Mouse (Mus musculus) kidney, adult 2 months (tissue): ENCODE measurements around the gene Noc2l. TPM values are rescaled to one million over a fixed set of nuclear protein-coding genes. Genes with fewer than 3 reads are reported as not detected.

Source experiments
- DNase-seq: peaks from one replicate; pipeline ENCODE4 v3.0.0; 2021
- H3K27ac ChIP-seq: fragments of 200-500 bp; 2 replicates; pipeline ENCODE4 v1.5.1; 2012; ENCODE audit warnings: low read depth, low read length, control low read depth, inconsistent platforms; ENCODE audit not compliant: insufficient read depth
- H3K27me3 ChIP-seq: fragments of 200-500 bp; replicated peaks from 2 replicates; pipeline ENCODE4 v1.6.1; 2012; ENCODE audit warnings: mild to moderate bottlenecking, moderate library complexity, low read length, inconsistent platforms; ENCODE audit not compliant: control insufficient read depth, insufficient read depth
- H3K36me3 ChIP-seq: fragments of 200-500 bp; 2 replicates; pipeline ENCODE4 v1.6.1; 2012; ENCODE audit warnings: mild to moderate bottlenecking, moderate library complexity, low read length, inconsistent platforms; ENCODE audit not compliant: control insufficient read depth, insufficient read depth
- H3K4me1 ChIP-seq: fragments of 200-500 bp; 2 replicates; pipeline ENCODE4 v1.6.1; 2011; ENCODE audit warnings: low read length; ENCODE audit not compliant: control insufficient read depth, insufficient read depth
- H3K4me3 ChIP-seq: fragments of 200-500 bp; 2 replicates; pipeline ENCODE4 v1.5.1; 2011; ENCODE audit warnings: mild to moderate bottlenecking, low read depth, low read length, control low read depth; ENCODE audit not compliant: insufficient read depth
- CTCF ChIP-seq: fragments of 200-500 bp; conservative IDR thresholded peaks from 2 replicates; pipeline ENCODE4 v1.5.1; 2011; ENCODE audit warnings: low read depth, mild to moderate bottlenecking, control low read depth, low read length, moderate library complexity, mixed read lengths; ENCODE audit not compliant: insufficient read depth, insufficient read length
- POLR2A ChIP-seq: fragments of 200-500 bp; IDR thresholded peaks from one replicate; pipeline ENCODE4 v1.6.1; 2011; ENCODE audit warnings: low read depth, low read length, control low read depth
- WGBS: fragments of 180-500 bp; shearing (Covaris S2); methylation state at CpG from one replicate; pipeline ENCODE4 v1.1.7; 2018; 5-methylcytosine and 5-hydroxymethylcytosine counted together
- polyA plus RNA-seq: library from polyadenylated mRNA; depleted of rRNA; stranded (reverse); fragments of >200 nt; gene quantifications from 2 replicates; pipeline ENCODE4 v1.2.3, GENCODE M21; 2012; rRNA removed

The Noc2l gene
- polyA plus RNA-seq, 1 experiment = 46.1 TPM

DNA sequence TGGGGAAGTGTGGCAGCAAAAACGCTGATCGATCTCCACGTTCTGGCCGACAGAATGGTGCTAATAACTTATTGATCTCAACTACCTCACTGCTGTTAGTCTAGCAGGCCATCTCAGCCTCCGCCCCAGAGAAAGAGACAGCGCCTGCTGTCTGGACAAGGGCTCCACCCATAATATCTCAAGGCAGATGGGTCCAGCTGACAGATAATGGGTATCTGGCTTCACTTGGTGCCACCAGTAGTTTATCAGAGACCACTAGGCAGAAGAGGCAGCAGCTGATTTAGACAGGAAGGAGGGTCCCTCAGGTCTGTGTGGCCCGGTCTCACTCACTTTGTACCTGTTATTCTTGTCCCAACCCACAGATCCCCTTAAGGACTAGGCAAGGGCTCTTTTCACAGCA lies 17.2 kb downstream of the Noc2l start:
- Histone ChIP-seq H3K36me3 (no peaks in the 10 kb centered on the region), H3K4me1 (peaks cover 8% of the 10 kb centered on the region; the same call in 1 of the 2 replicates), H3K4me3 (no peak overlapping the region), H3K27me3 (no peaks in the 10 kb centered on the region), H3K27ac (no peak overlapping the region)
- WGBS = 53% methylated on average over 7 of the region's 7 CpGs
- TF ChIP-seq CTCF (no peak), POLR2A (no peak)
- no peak for DNase-seq

DNA sequence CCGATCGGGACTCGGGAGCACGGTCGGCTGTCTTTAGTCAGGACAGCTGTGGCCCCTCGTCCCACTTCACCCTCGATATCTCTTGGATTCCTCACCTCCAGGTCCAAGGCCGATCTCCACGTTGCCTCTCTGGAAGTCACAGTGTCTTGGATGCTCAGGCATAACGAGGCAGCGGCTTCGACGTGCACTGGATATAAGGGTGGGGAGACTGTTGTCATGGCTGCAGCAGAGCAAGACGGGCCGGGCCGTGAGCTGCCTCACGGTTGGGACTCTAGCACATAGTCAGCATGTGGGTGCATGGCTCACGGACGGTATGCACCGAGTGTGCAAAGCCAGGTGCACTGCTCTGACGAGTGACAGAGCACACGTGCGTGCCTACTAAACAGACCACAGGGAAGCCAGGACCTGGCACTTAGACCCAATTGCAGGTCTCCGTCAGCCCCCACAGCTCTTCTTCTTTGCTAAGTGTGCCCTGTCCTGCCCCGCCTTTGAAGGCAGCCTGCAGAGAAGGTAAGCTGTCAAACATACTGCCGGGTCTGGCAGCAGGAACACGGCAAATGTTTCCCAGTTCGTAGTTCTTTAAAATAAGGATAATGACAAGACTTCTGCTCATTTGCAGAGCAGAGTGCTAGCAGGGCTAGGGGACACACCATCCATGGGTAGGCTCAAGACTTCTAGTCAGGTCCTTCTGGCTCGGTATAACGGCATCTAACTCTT lies 18.7 kb downstream of the Noc2l start:
- WGBS = 7% methylated on average over 30 of the region's 30 CpGs
- Histone ChIP-seq H3K4me3 (no peak overlapping the region), H3K27me3 (no peaks in the 10 kb centered on the region), H3K36me3 (no peaks in the 10 kb centered on the region), H3K27ac (no peak overlapping the region), H3K4me1 (peaks cover 8% of the 10 kb centered on the region; the same call in 1 of the 2 replicates)
- TF ChIP-seq POLR2A = no peak
- TF ChIP-seq CTCF = no peak
- no peak for DNase-seq

- TF ChIP-seq CTCF (no peak), POLR2A (no peak)
- H3K27me3 ChIP-seq = no peaks in the 10 kb centered on the region
- H3K36me3 ChIP-seq = no peaks in the 10 kb centered on the region
- peaks cover 8% of the 10 kb centered on the region; the same call in 1 of the 2 replicates for H3K4me1 ChIP-seq
- 25% methylated on average over 26 of the region's 26 CpGs for WGBS
- no peak within 1 kb of the TSS for H3K4me3 ChIP-seq
- no peak within 1 kb of the TSS for H3K27ac ChIP-seq
- no peak for DNase-seq
Observed at GRCm38 (mm10) chr4:156255078-156255839, 19.4 kb downstream of the Noc2l start, which contains the start of gene Samd11. Samd11 (minus strand) TSS chr4:156255657.

Other genes starting within 250 kb of the Noc2l start
- gene B3galt6, start 243.4 kb upstream of the Noc2l start, polyA plus RNA-seq = 4.5 and 5.0 TPM in 2 replicates
- gene Sdf4, start 243.1 kb upstream of the Noc2l start, polyA plus RNA-seq = 55.1 and 60.4 TPM in 2 replicates
- gene Tnfrsf4, start 222.2 kb upstream of the Noc2l start, polyA plus RNA-seq = 1.6 and 3.8 TPM in 2 replicates
- gene Tnfrsf18, start 209.8 kb upstream of the Noc2l start, polyA plus RNA-seq = 0.95 and 4.0 TPM in 2 replicates
- gene Ttll10, start 176.6 kb upstream of the Noc2l start, polyA plus RNA-seq = 20.7 and 27.5 TPM in 2 replicates
- 8.7 and 11.7 TPM in 2 replicates for gene 9430015G10Rik, start 126.0 kb upstream of the Noc2l start, polyA plus RNA-seq
- 0.15 and 0.31 TPM in 2 replicates for gene Rnf223, start 105.5 kb upstream of the Noc2l start, polyA plus RNA-seq
- 98.6 and 115 TPM in 2 replicates for gene Agrn, start 38.5 kb upstream of the Noc2l start, polyA plus RNA-seq
- 11.1 and 17.8 TPM in 2 replicates for gene Isg15, start 35.2 kb upstream of the Noc2l start, polyA plus RNA-seq
- gene AW011738, start 32.7 kb upstream of the Noc2l start, polyA plus RNA-seq = 1.7 and 1.9 TPM in 2 replicates
- 4.6 and 5.6 TPM in 2 replicates for gene Perm1, start 20.1 kb upstream of the Noc2l start, polyA plus RNA-seq
- gene Plekhn1, start 1.2 kb upstream of the Noc2l start, polyA plus RNA-seq = 34.8 and 41.2 TPM in 2 replicates
- 0.29 and 0.39 TPM in 2 replicates for gene Samd11, start 19.6 kb downstream of the Noc2l start, polyA plus RNA-seq
- not detected in 2 replicates for gene Vmn2r-ps159, start 95.1 kb downstream of the Noc2l start, polyA plus RNA-seq